Mouse (Mus musculus): Measurements from ENCODE around the gene Rtl6. TPM values are rescaled to one million over a fixed set of nuclear protein-coding genes. Genes with fewer than 3 reads are reported as not detected.

Gene Rtl6
- polyA plus RNA-seq, 1 experiment from 2014 or later, result 9.8 TPM

GRCm38 (mm10) chr15:84549291-84549797, 8.3 kb downstream of the Rtl6 start:
- Histone ChIP-seq H3K27me3 (ENCODE audit: control insufficient read depth, insufficient read depth, low read length) (no peaks in the 10 kb centered on the region), H3K4me2 (ENCODE audit: low read depth, low read length) (no peak overlapping the region), H3K9me3 (replicated peaks; ENCODE audit: control insufficient read depth, low read length) (no peaks in the 10 kb centered on the region), H3K36me3 (ENCODE audit: control insufficient read depth, insufficient read depth, low read length) (no peaks in the 10 kb centered on the region), H3K4me3 (replicated peaks; ENCODE audit: low read length) (no peak overlapping the region), H3K9ac (ENCODE audit: low read length) (no peak overlapping the region), H3K4me1 (ENCODE audit: control insufficient read depth, insufficient read depth, low read length) (peaks cover 3% of the 10 kb centered on the region; the same call in 1 of the 2 replicates), H3K27ac (ENCODE audit: low read length) (no peak overlapping the region)
- no peak for ATAC-seq (ENCODE audit: insufficient read depth, low FRiP score)
- 89% methylated on average over 6 of the region's 6 CpGs for WGBS

- Histone ChIP-seq H3K4me3 (replicated peaks; ENCODE audit: low read length) (no peak overlapping the region), H3K4me2 (ENCODE audit: low read depth, low read length) (no peak overlapping the region), H3K9me3 (replicated peaks; ENCODE audit: control insufficient read depth, low read length) (no peaks in the 10 kb centered on the region; the same call in 1 of the 2 replicates), H3K36me3 (ENCODE audit: control insufficient read depth, insufficient read depth, low read length) (no peaks in the 10 kb centered on the region), H3K27ac (ENCODE audit: low read length) (no peak overlapping the region), H3K27me3 (ENCODE audit: control insufficient read depth, insufficient read depth, low read length) (no peaks in the 10 kb centered on the region), H3K4me1 (ENCODE audit: control insufficient read depth, insufficient read depth, low read length) (peaks cover 3% of the 10 kb centered on the region; the same call in 1 of the 2 replicates), H3K9ac (ENCODE audit: low read length) (no peak overlapping the region)
- WGBS, result 90% methylated on average over 3 of the region's 3 CpGs
- no peak for ATAC-seq (ENCODE audit: insufficient read depth, low FRiP score)
These were observed 11.6 kb downstream of the Rtl6 start for GRCm38 (mm10) chr15:84546028-84546427.

GRCm38 (mm10) chr15:84541175-84541574, 16.4 kb downstream of the Rtl6 start:
- 48% methylated on average over 5 of the region's 5 CpGs for WGBS
- H3K9ac ChIP-seq (ENCODE audit: low read length), result no peak overlapping the region
- no peak for ATAC-seq (ENCODE audit: insufficient read depth, low FRiP score)
- H3K36me3 ChIP-seq (ENCODE audit: control insufficient read depth, insufficient read depth, low read length), result no peaks in the 10 kb centered on the region
- H3K4me2 ChIP-seq (ENCODE audit: low read depth, low read length), result no peak overlapping the region
- no peak overlapping the region for H3K27ac ChIP-seq (ENCODE audit: low read length)
- H3K4me1 ChIP-seq (ENCODE audit: control insufficient read depth, insufficient read depth, low read length), result peaks cover 3% of the 10 kb centered on the region; the same call in 1 of the 2 replicates
- H3K4me3 ChIP-seq (replicated peaks; ENCODE audit: low read length), result no peak overlapping the region
- no peaks in the 10 kb centered on the region for H3K27me3 ChIP-seq (ENCODE audit: control insufficient read depth, insufficient read depth, low read length)
- no peaks in the 10 kb centered on the region; the same call in 1 of the 2 replicates for H3K9me3 ChIP-seq (replicated peaks; ENCODE audit: control insufficient read depth, low read length)

- Histone ChIP-seq H3K4me3 (replicated peaks; ENCODE audit: low read length) (peak overlapping the region; percentile 22; the same call in 1 of the 2 replicates), H3K27me3 (ENCODE audit: control insufficient read depth, insufficient read depth, low read length) (no peaks in the 10 kb centered on the region), H3K36me3 (ENCODE audit: control insufficient read depth, insufficient read depth, low read length) (no peaks in the 10 kb centered on the region), H3K4me1 (ENCODE audit: control insufficient read depth, insufficient read depth, low read length) (no peaks in the 10 kb centered on the region), H3K4me2 (ENCODE audit: low read depth, low read length) (peak overlapping the region; percentile 41), H3K27ac (ENCODE audit: low read length) (no peak overlapping the region), H3K9me3 (replicated peaks; ENCODE audit: control insufficient read depth, low read length) (no peaks in the 10 kb centered on the region; the same call in 1 of the 2 replicates), H3K9ac (ENCODE audit: low read length) (no peak overlapping the region)
- WGBS, result 54% methylated on average over 15 of the region's 15 CpGs
- peak; percentile 87; the same call in 1 of the 2 replicates for ATAC-seq (ENCODE audit: insufficient read depth, low FRiP score)
These were observed 18.5 kb downstream of the Rtl6 start for GRCm38 (mm10) chr15:84538974-84539588.

GRCm38 (mm10) chr15:84537117-84537516, 20.5 kb downstream of the Rtl6 start:
- no peaks in the 10 kb centered on the region for H3K36me3 ChIP-seq (ENCODE audit: control insufficient read depth, insufficient read depth, low read length)
- WGBS, result 90% methylated on average over 10 of the region's 10 CpGs
- H3K27ac ChIP-seq (ENCODE audit: low read length), result no peak overlapping the region
- H3K4me2 ChIP-seq (ENCODE audit: low read depth, low read length), result no peak overlapping the region
- H3K4me1 ChIP-seq (ENCODE audit: control insufficient read depth, insufficient read depth, low read length), result no peaks in the 10 kb centered on the region
- no peak overlapping the region for H3K9ac ChIP-seq (ENCODE audit: low read length)
- H3K9me3 ChIP-seq (replicated peaks; ENCODE audit: control insufficient read depth, low read length), result no peaks in the 10 kb centered on the region
- H3K27me3 ChIP-seq (ENCODE audit: control insufficient read depth, insufficient read depth, low read length), result no peaks in the 10 kb centered on the region
- no peak for ATAC-seq (ENCODE audit: insufficient read depth, low FRiP score)
- no peak overlapping the region for H3K4me3 ChIP-seq (replicated peaks; ENCODE audit: low read length)

GRCm38 (mm10) chr15:84536611-84537010, 21.0 kb downstream of the Rtl6 start:
- H3K4me1 ChIP-seq (ENCODE audit: control insufficient read depth, insufficient read depth, low read length), result no peaks in the 10 kb centered on the region
- no peak overlapping the region for H3K4me3 ChIP-seq (replicated peaks; ENCODE audit: low read length)
- H3K9ac ChIP-seq (ENCODE audit: low read length), result no peak overlapping the region
- H3K27me3 ChIP-seq (ENCODE audit: control insufficient read depth, insufficient read depth, low read length), result no peaks in the 10 kb centered on the region
- no peaks in the 10 kb centered on the region for H3K36me3 ChIP-seq (ENCODE audit: control insufficient read depth, insufficient read depth, low read length)
- H3K27ac ChIP-seq (ENCODE audit: low read length), result no peak overlapping the region
- H3K4me2 ChIP-seq (ENCODE audit: low read depth, low read length), result no peak overlapping the region
- 94% methylated on average over 9 of the region's 9 CpGs for WGBS
- ATAC-seq (ENCODE audit: insufficient read depth, low FRiP score), result no peak
- no peaks in the 10 kb centered on the region for H3K9me3 ChIP-seq (replicated peaks; ENCODE audit: control insufficient read depth, low read length)

- no peaks in the 10 kb centered on the region for H3K27me3 ChIP-seq (ENCODE audit: control insufficient read depth, insufficient read depth, low read length)
- no peak overlapping the region for H3K27ac ChIP-seq (ENCODE audit: low read length)
- no peaks in the 10 kb centered on the region for H3K36me3 ChIP-seq (ENCODE audit: control insufficient read depth, insufficient read depth, low read length)
- WGBS, result 92% methylated on average over 2 of the region's 2 CpGs
- H3K9me3 ChIP-seq (replicated peaks; ENCODE audit: control insufficient read depth, low read length), result no peaks in the 10 kb centered on the region
- no peaks in the 10 kb centered on the region for H3K4me1 ChIP-seq (ENCODE audit: control insufficient read depth, insufficient read depth, low read length)
- ATAC-seq (ENCODE audit: insufficient read depth, low FRiP score), result no peak
- no peak overlapping the region for H3K4me3 ChIP-seq (replicated peaks; ENCODE audit: low read length)
- no peak overlapping the region for H3K9ac ChIP-seq (ENCODE audit: low read length)
- H3K4me2 ChIP-seq (ENCODE audit: low read depth, low read length), result no peak overlapping the region
These were observed 21.7 kb downstream of the Rtl6 start for GRCm38 (mm10) chr15:84535953-84536352.

- H3K9me3 ChIP-seq (replicated peaks; ENCODE audit: control insufficient read depth, low read length), result no peaks in the 10 kb centered on the region
- no peak for ATAC-seq (ENCODE audit: insufficient read depth, low FRiP score)
- WGBS, result 64% methylated on average over 2 of the region's 2 CpGs
These were observed 25.4 kb downstream of the Rtl6 start for GRCm38 (mm10) chr15:84532211-84532610.

GRCm38 (mm10) chr15:84531535-84531934, 26.1 kb downstream of the Rtl6 start:
- no peaks in the 10 kb centered on the region for H3K27me3 ChIP-seq (ENCODE audit: control insufficient read depth, insufficient read depth, low read length)
- no peak overlapping the region for H3K4me2 ChIP-seq (ENCODE audit: low read depth, low read length)
- no peak overlapping the region for H3K27ac ChIP-seq (ENCODE audit: low read length)
- 68% methylated on average over 10 of the region's 10 CpGs for WGBS
- no peak overlapping the region for H3K9ac ChIP-seq (ENCODE audit: low read length)
- ATAC-seq (ENCODE audit: insufficient read depth, low FRiP score), result no peak
- no peaks in the 10 kb centered on the region for H3K36me3 ChIP-seq (ENCODE audit: control insufficient read depth, insufficient read depth, low read length)
- H3K9me3 ChIP-seq (replicated peaks; ENCODE audit: control insufficient read depth, low read length), result no peaks in the 10 kb centered on the region
- no peak overlapping the region for H3K4me3 ChIP-seq (replicated peaks; ENCODE audit: low read length)
- H3K4me1 ChIP-seq (ENCODE audit: control insufficient read depth, insufficient read depth, low read length), result no peaks in the 10 kb centered on the region

More at GRCm38 (mm10) chr15:84532211-84532610, 25.4 kb downstream of the Rtl6 start:
- H3K4me1 ChIP-seq (ENCODE audit: control insufficient read depth, insufficient read depth, low read length), result no peaks in the 10 kb centered on the region
- H3K27ac ChIP-seq (ENCODE audit: low read length), result no peak overlapping the region
- H3K27me3 ChIP-seq (ENCODE audit: control insufficient read depth, insufficient read depth, low read length), result no peaks in the 10 kb centered on the region
- no peaks in the 10 kb centered on the region for H3K36me3 ChIP-seq (ENCODE audit: control insufficient read depth, insufficient read depth, low read length)
- no peak overlapping the region for H3K4me2 ChIP-seq (ENCODE audit: low read depth, low read length)
- H3K9ac ChIP-seq (ENCODE audit: low read length), result no peak overlapping the region
- no peak overlapping the region for H3K4me3 ChIP-seq (replicated peaks; ENCODE audit: low read length)
